30 mouse cellular contexts compared by ENCODE assay signal in genomic region chr12:40392869-40393268, GRCm38 (mm10). TPM values are rescaled to one million over a fixed set of nuclear protein-coding genes. Genes with fewer than 3 reads are reported as not detected.
DNase-seq lines count a peak whose midpoint lies in the region; ATAC-seq and TF ChIP-seq lines count a peak whose summit lies in the region.
"Had no signal": no experiment of that assay in that cellular context is flagged by ENCODE, and none has a peak within 500 bp of the region (broad histone marks: within the 10 kb centered on the region; RNA-seq: fewer than 3 reads in every experiment).

No protein-coding gene starts in this region.

- H3K36me3 ChIP-seq in kidney, embryonic 15.5 days, result peaks cover 2% of the 10 kb centered on the region; the same call in 1 of the 2 replicates
- H3K36me3 ChIP-seq in neural tube, embryonic 12.5 days, result no peaks in the 10 kb centered on the region
- H3K36me3 ChIP-seq in neural tube, embryonic 15.5 days, result no peaks in the 10 kb centered on the region
- H3K36me3 ChIP-seq in forebrain, embryonic 10.5 days (replicated peaks), result peaks cover 3% of the 10 kb centered on the region; the same call in 1 of the 2 replicates
- H3K36me3 ChIP-seq: embryonic facial prominence, embryonic 13.5 days; hindbrain, embryonic 15.5 days had no signal

- WGBS in kidney, embryonic 15.5 days, result 34% methylated on average over 3 of the region's 3 CpGs
- 60% methylated on average over 3 of the region's 3 CpGs for WGBS in neural tube, embryonic 12.5 days
- WGBS in neural tube, embryonic 15.5 days, result 51% methylated on average over 3 of the region's 3 CpGs
- WGBS in forebrain, embryonic 10.5 days, result 76% methylated on average over 3 of the region's 3 CpGs

- no peak overlapping the region for H3K4me2 ChIP-seq in kidney, embryonic 15.5 days
- H3K4me2 ChIP-seq in neural tube, embryonic 12.5 days (replicated peaks), result no peak overlapping the region
- no peak overlapping the region for H3K4me2 ChIP-seq in neural tube, embryonic 15.5 days
- H3K4me2 ChIP-seq: embryonic facial prominence, embryonic 13.5 days; forebrain, embryonic 13.5 days; heart, embryonic 13.5 days; hindbrain, embryonic 15.5 days had no signal

- peaks cover 7% of the 10 kb centered on the region; the same call in 1 of the 2 replicates for H3K4me1 ChIP-seq in kidney, embryonic 15.5 days
- peaks cover 4% of the 10 kb centered on the region; the same call in 1 of the 2 replicates for H3K4me1 ChIP-seq in neural tube, embryonic 12.5 days
- peaks cover 8% of the 10 kb centered on the region; the same call in 1 of the 2 replicates for H3K4me1 ChIP-seq in neural tube, embryonic 15.5 days
- 0 out of 2 replicates have a peak, but pooled peaks cover 3% of the 10 kb centered on the region for H3K4me1 ChIP-seq in forebrain, embryonic 10.5 days
- H3K4me1 ChIP-seq: forebrain, embryonic 13.5 days; heart, embryonic 10.5 days; hindbrain, embryonic 15.5 days had no signal

- peak; percentile 49 for ATAC-seq in kidney, embryonic 15.5 days (replicated peaks; ENCODE audit: low FRiP score)
- ATAC-seq in neural tube, embryonic 12.5 days (ENCODE audit: low FRiP score, low read depth), result peak; percentile 66; the same call in 1 of the 2 replicates
- no peak for ATAC-seq in neural tube, embryonic 15.5 days (ENCODE audit: low FRiP score)
- ATAC-seq: forebrain, embryonic 13.5 days; forebrain, embryonic 16.5 days; Patski had no signal

- no peak for DNase-seq in kidney, postnatal 10 days
- peak in 1 of 2 experiments; percentile 8 for DNase-seq in layer of hippocampus, adult 2 months (ENCODE audit: low spot score in 2 of 2)
- DNase-seq in layer of hippocampus, postnatal 10 days (ENCODE audit: low spot score in 2 of 2), result no peak
- no peak for DNase-seq in forebrain, embryonic 10.5 days (ENCODE audit: extremely low spot score, low spot score)
- DNase-seq: adrenal gland, adult 2 months; adrenal gland, postnatal 14 days; B cell, adult 2 months; cerebellum, adult 11 months; cerebellum, adult 2 months; cerebellum, adult 9-11 months; cerebellum, postnatal 25 days; embryo, embryonic 11 days; gastrocnemius, postnatal 10 days; gastrocnemius, postnatal 36 days; heart, adult 2 months; heart, postnatal 14 days; heart, postnatal 4 days had no signal

- H3K27ac ChIP-seq in kidney, embryonic 15.5 days, result 0 out of 2 replicates have a peak overlapping the region, but pooled peaks have one; percentile 37
- H3K27ac ChIP-seq in layer of hippocampus, adult 2 months, result peak overlapping the region; percentile 43; the same call in 1 of the 2 replicates
- no peak overlapping the region for H3K27ac ChIP-seq in neural tube, embryonic 12.5 days
- no peak overlapping the region; the same call in 1 of the 2 replicates for H3K27ac ChIP-seq in neural tube, embryonic 15.5 days (replicated peaks)
- no peak overlapping the region for H3K27ac ChIP-seq in forebrain, embryonic 10.5 days
- H3K27ac ChIP-seq: embryonic facial prominence, embryonic 10.5 days; embryonic facial prominence, embryonic 13.5 days; forebrain, embryonic 13.5 days; heart, adult 2 months; heart, embryonic 10.5 days; heart, embryonic 13.5 days; hindbrain, embryonic 15.5 days had no signal

- H3K27me3 ChIP-seq in kidney, embryonic 15.5 days, result no peaks in the 10 kb centered on the region
- no peaks in the 10 kb centered on the region for H3K27me3 ChIP-seq in neural tube, embryonic 12.5 days (replicated peaks)
- no peaks in the 10 kb centered on the region for H3K27me3 ChIP-seq in neural tube, embryonic 15.5 days (replicated peaks)
- H3K27me3 ChIP-seq in forebrain, embryonic 10.5 days (ENCODE audit: poor library complexity, severe bottlenecking), result no peaks in the 10 kb centered on the region
- H3K27me3 ChIP-seq: CH12.LX; embryonic facial prominence, embryonic 13.5 days; forebrain, embryonic 13.5 days; heart, embryonic 13.5 days; hindbrain, embryonic 15.5 days; Patski had no signal

- TF ChIP-seq CTCF in layer of hippocampus, adult 2 months (conservative IDR thresholded peaks at IDR 0.05), result no peak

- H3K9ac ChIP-seq in kidney, embryonic 15.5 days, result no peak overlapping the region
- H3K9ac ChIP-seq in neural tube, embryonic 12.5 days, result no peak overlapping the region
- no peak overlapping the region for H3K9ac ChIP-seq in neural tube, embryonic 15.5 days (replicated peaks)
- H3K9ac ChIP-seq: embryonic facial prominence, embryonic 13.5 days; forebrain, embryonic 13.5 days; heart, embryonic 13.5 days; hindbrain, embryonic 15.5 days had no signal

- no peaks in the 10 kb centered on the region for H3K9me3 ChIP-seq in kidney, embryonic 15.5 days (replicated peaks)
- no peaks in the 10 kb centered on the region for H3K9me3 ChIP-seq in neural tube, embryonic 12.5 days
- no peaks in the 10 kb centered on the region for H3K9me3 ChIP-seq in neural tube, embryonic 15.5 days (replicated peaks)
- H3K9me3 ChIP-seq in forebrain, embryonic 10.5 days, result peaks cover 4% of the 10 kb centered on the region; the same call in 1 of the 2 replicates
- H3K9me3 ChIP-seq: embryonic facial prominence, embryonic 10.5 days; forebrain, embryonic 13.5 days; heart, embryonic 10.5 days; hindbrain, embryonic 15.5 days had no signal

- no peak overlapping the region for H3K4me3 ChIP-seq in kidney, embryonic 15.5 days (replicated peaks)
- H3K4me3 ChIP-seq in layer of hippocampus, adult 2 months, result no peak overlapping the region
- no peak overlapping the region for H3K4me3 ChIP-seq in neural tube, embryonic 12.5 days
- H3K4me3 ChIP-seq in neural tube, embryonic 15.5 days (replicated peaks), result no peak overlapping the region
- no peak overlapping the region for H3K4me3 ChIP-seq in forebrain, embryonic 10.5 days
- H3K4me3 ChIP-seq: embryonic facial prominence, embryonic 10.5 days; embryonic facial prominence, embryonic 13.5 days; erythroblast, embryonic 14.5 days; forebrain, embryonic 13.5 days; heart, adult 2 months; heart, embryonic 10.5 days; heart, embryonic 13.5 days; hindbrain, embryonic 15.5 days had no signal

RNA-seq across cellular contexts. Expression of gene Zfp277, which starts 52.8 kb away (rescaled TPM):
- 38.6 and 40.7 TPM in 2 replicates for polyA plus RNA-seq in kidney, embryonic 15.5 days (2015; fragmentation: Nextera tagmentation; extraction: Ambion mirVana)
- total RNA-seq in layer of hippocampus, adult 2 months (2021), result 10 to 100 TPM; 24.2 to 26.5 TPM
- total RNA-seq in layer of hippocampus, postnatal 10 days (2021), result 10 to 100 TPM; 28.1 to 29.0 TPM
- 30.7 and 31.2 TPM in 2 replicates for polyA plus RNA-seq in neural tube, embryonic 12.5 days (2016; fragmentation: Nextera tagmentation; extraction: Ambion mirVana)
- polyA plus RNA-seq in neural tube, embryonic 15.5 days (2015; fragmentation: Nextera tagmentation; extraction: Ambion mirVana), result 28.0 and 30.5 TPM in 2 replicates
- 36.6 and 37.3 TPM in 2 replicates for polyA plus RNA-seq in forebrain, embryonic 10.5 days (2016; fragmentation: Nextera tagmentation; extraction: Ambion mirVana)

RNA-seq across cellular contexts. Expression of gene Dock4, which starts 52.9 kb away (rescaled TPM):
- polyA plus RNA-seq in kidney, embryonic 15.5 days (2015; fragmentation: Nextera tagmentation; extraction: Ambion mirVana), result 15.3 and 17.0 TPM in 2 replicates
- total RNA-seq in layer of hippocampus, adult 2 months (2021), result 100 to 1,000 TPM; 253 to 265 TPM
- total RNA-seq in layer of hippocampus, postnatal 10 days (2021), result 100 to 1,000 TPM; 142 to 146 TPM
- polyA plus RNA-seq in neural tube, embryonic 12.5 days (2016; fragmentation: Nextera tagmentation; extraction: Ambion mirVana), result 40.2 and 42.7 TPM in 2 replicates
- polyA plus RNA-seq in neural tube, embryonic 15.5 days (2015; fragmentation: Nextera tagmentation; extraction: Ambion mirVana), result 25.4 and 34.6 TPM in 2 replicates
- 12.9 and 16.2 TPM in 2 replicates for polyA plus RNA-seq in forebrain, embryonic 10.5 days (2016; fragmentation: Nextera tagmentation; extraction: Ambion mirVana)

Comparison
In these comparisons a context has a peak if more than half of its experiments do, and no peak if none do; other contexts are left out.
1. H3K27ac ChIP-seq: peak in kidney, embryonic 15.5 days (single experiment) and layer of hippocampus, adult 2 months (single experiment); none in neural tube, embryonic 12.5 days (single experiment), neural tube, embryonic 15.5 days (single experiment) and forebrain, embryonic 10.5 days (single experiment).